Mouse (Mus musculus) kidney, postnatal 4 days (tissue): ENCODE data around the gene Nlrp10.
A peak's percentile ranks its signal among the peaks of the same experiment; 100 is the strongest.

Source experiments
- DNase-seq, 2 experiments: peaks; one replicate each; pipeline ENCODE4 v3.0.0; 2021; ENCODE audit warnings: mixed read lengths in 2 of 2

Gene Nlrp10

GRCm38 (mm10) chr7:108929726-108930393 is at the start of gene Nlrp10:
Nlrp10 (minus strand) TSS chr7:108930178.
- no peak for DNase-seq

GRCm38 (mm10) chr7:108972273-108972672 is 42.3 kb upstream of the Nlrp10 start:
- no peak for DNase-seq

- peak in 1 of 2 experiments; percentile 8 for DNase-seq
Measured at GRCm38 (mm10) chr7:108968201-108968600, 38.2 kb upstream of the Nlrp10 start.

- peak; percentile 51 to 62 for DNase-seq
Measured at GRCm38 (mm10) chr7:108966742-108967362, 36.9 kb upstream of the Nlrp10 start.

GRCm38 (mm10) chr7:108965968-108966367 is 36.0 kb upstream of the Nlrp10 start:
- DNase-seq: no peak

- no peak for DNase-seq
Measured at GRCm38 (mm10) chr7:108957734-108958133, 27.8 kb upstream of the Nlrp10 start.

GRCm38 (mm10) chr7:108954185-108954584 is 24.2 kb upstream of the Nlrp10 start:
- DNase-seq: peak; percentile 19 to 39

- no peak for DNase-seq
Measured at GRCm38 (mm10) chr7:108952801-108953200, 22.8 kb upstream of the Nlrp10 start.

- peak; percentile 20 to 47 for DNase-seq
Measured at GRCm38 (mm10) chr7:108950762-108951331, 20.9 kb upstream of the Nlrp10 start.

- DNase-seq: peak; percentile 72 to 82
Measured at GRCm38 (mm10) chr7:108950312-108950761, 20.4 kb upstream of the Nlrp10 start, which contains the start of gene Tub. Tub (plus strand) TSS chr7:108950338.

GRCm38 (mm10) chr7:108949301-108949700 is 19.3 kb upstream of the Nlrp10 start:
- no peak for DNase-seq

- DNase-seq: no peak
Measured at GRCm38 (mm10) chr7:108948611-108949010, 18.6 kb upstream of the Nlrp10 start.

GRCm38 (mm10) chr7:108944002-108944401 is 14.0 kb upstream of the Nlrp10 start:
- peak; percentile 48 to 55 for DNase-seq

- no peak for DNase-seq
Measured at GRCm38 (mm10) chr7:108941466-108941865, 11.5 kb upstream of the Nlrp10 start.

- DNase-seq: no peak
Measured at GRCm38 (mm10) chr7:108936591-108936990, 6.6 kb upstream of the Nlrp10 start.

GRCm38 (mm10) chr7:108935411-108935810 is 5.4 kb upstream of the Nlrp10 start:
- DNase-seq: no peak

- DNase-seq: no peak
Measured at GRCm38 (mm10) chr7:108934836-108935235, 4.9 kb upstream of the Nlrp10 start.

- peak; percentile 94 to 95 for DNase-seq
Measured at GRCm38 (mm10) chr7:108933794-108934731, 4.1 kb upstream of the Nlrp10 start, which contains the start of gene Eif3f. Eif3f (plus strand) TSS chr7:108934417.

GRCm38 (mm10) chr7:108928280-108929188 is 1.4 kb downstream of the Nlrp10 start:
- DNase-seq: no peak

GRCm38 (mm10) chr7:108927043-108927442 is 2.9 kb downstream of the Nlrp10 start:
- DNase-seq: no peak

- DNase-seq: no peak
Measured at GRCm38 (mm10) chr7:108903969-108904368, 26.0 kb downstream of the Nlrp10 start.

GRCm38 (mm10) chr7:108894320-108894719 is 35.7 kb downstream of the Nlrp10 start, which contains the start of gene Olfr519:
Olfr519 (minus strand) TSS chr7:108894420.
- DNase-seq: no peak
